Mouse (Mus musculus) adrenal gland, postnatal 36 days (tissue): ENCODE data around the gene Zfp574. TPM values are rescaled to one million over a fixed set of nuclear protein-coding genes. Genes with fewer than 3 reads are reported as not detected.
A peak's percentile ranks its signal among the peaks of the same experiment; 100 is the strongest.
"Not testable (repeated sequence)": the region's sequence is repeated elsewhere in the genome, so short reads cannot be mapped to it uniquely, and the experiment has no call there.

Experiments
- DNase-seq, 2 experiments: peaks; one replicate each; pipeline ENCODE4 v3.0.0; 2021; ENCODE audit warnings: mixed read lengths in 1 of 2
- long read RNA-seq, 2 experiments: library from polyadenylated mRNA; stranded (forward); transcript quantifications; one replicate each; pipeline ENCODE4 v2.0.0; 2021; ENCODE audit warnings: borderline sequencing depth in 2 of 2
- total RNA-seq, 2 experiments: library from RNA; stranded (reverse); gene quantifications; 2 replicates each; pipeline ENCODE4 v1.2.3; 2021

Gene Zfp574
- 10 to 100 TPM; 20.6 to 20.9 TPM for total RNA-seq
- long read RNA-seq, experiment 1, full-length matches to known transcripts: 4 of 18 reads
- long read RNA-seq, experiment 1, partial matches to known transcripts: 0 of 18 reads
- long read RNA-seq, experiment 1, other reads (novel, unspliced or antisense): 14 of 18 reads
- long read RNA-seq, experiment 2, full-length matches to known transcripts: 16 of 18 reads
- long read RNA-seq, experiment 2, partial matches to known transcripts: 0 of 18 reads
- long read RNA-seq, experiment 2, other reads (novel, unspliced or antisense): 2 of 18 reads

- DNase-seq: peak in 1 of 2 experiments; percentile 44
Observed at GRCm38 (mm10) chr7:25071979-25072715, at the start of gene Zfp574, which contains the start of gene Grik5. Zfp574 (plus strand) TSS chr7:25072567. Grik5 (minus strand) TSS chr7:25072346.

- peak; percentile 37 to 52 for DNase-seq
Observed at GRCm38 (mm10) chr7:25025855-25026439, 46.4 kb upstream of the Zfp574 start.

- peak; percentile 53 to 73 for DNase-seq
Observed at GRCm38 (mm10) chr7:25026452-25026851, 45.9 kb upstream of the Zfp574 start.

- peak; percentile 75 to 81 for DNase-seq
Observed at GRCm38 (mm10) chr7:25030032-25030753, 42.2 kb upstream of the Zfp574 start.

GRCm38 (mm10) chr7:25031528-25031927, 40.8 kb upstream of the Zfp574 start:
- DNase-seq: no peak

- DNase-seq: no peak
Observed at GRCm38 (mm10) chr7:25034796-25035195, 37.6 kb upstream of the Zfp574 start.

GRCm38 (mm10) chr7:25035916-25036315, 36.5 kb upstream of the Zfp574 start:
- DNase-seq: peak; percentile 65 to 68

- DNase-seq: no peak
Observed at GRCm38 (mm10) chr7:25041921-25042320, 30.4 kb upstream of the Zfp574 start.

GRCm38 (mm10) chr7:25044599-25044998, 27.8 kb upstream of the Zfp574 start:
- DNase-seq: not testable (repeated sequence)

- DNase-seq: peak; percentile 68 to 75
Observed at GRCm38 (mm10) chr7:25047363-25047762, 25.0 kb upstream of the Zfp574 start.

GRCm38 (mm10) chr7:25049295-25049930, 23.0 kb upstream of the Zfp574 start:
- no peak for DNase-seq

GRCm38 (mm10) chr7:25052587-25052986, 19.8 kb upstream of the Zfp574 start:
- no peak for DNase-seq

- DNase-seq: no peak
Observed at GRCm38 (mm10) chr7:25056951-25057350, 15.4 kb upstream of the Zfp574 start.

GRCm38 (mm10) chr7:25057888-25058287, 14.5 kb upstream of the Zfp574 start:
- no peak for DNase-seq

- DNase-seq: no peak
Observed at GRCm38 (mm10) chr7:25058394-25058793, 14.0 kb upstream of the Zfp574 start.

GRCm38 (mm10) chr7:25058836-25059235, 13.5 kb upstream of the Zfp574 start:
- DNase-seq: peak in 1 of 2 experiments; percentile 36

GRCm38 (mm10) chr7:25063346-25063745, 9.0 kb upstream of the Zfp574 start:
- DNase-seq: no peak

GRCm38 (mm10) chr7:25063900-25064299, 8.5 kb upstream of the Zfp574 start:
- no peak for DNase-seq

- DNase-seq: no peak
Observed at GRCm38 (mm10) chr7:25067338-25067737, 5.0 kb upstream of the Zfp574 start.

- peak; percentile 37 to 68 for DNase-seq
Observed at GRCm38 (mm10) chr7:25067909-25068656, 4.3 kb upstream of the Zfp574 start.

GRCm38 (mm10) chr7:25068724-25069123, 3.6 kb upstream of the Zfp574 start:
- no peak for DNase-seq
